Mouse (Mus musculus) embryo, embryonic 10 days (tissue): ENCODE measurements at regions not wholly inside any gene's neighbourhood (a gene's known extent, or its start where the extent isn't known, plus 50 kb on each side); places are given as distances from the start of the nearest gene placed in this dataset.
"Not testable (repeated sequence)": the region's sequence is repeated elsewhere in the genome, so short reads cannot be mapped to it uniquely, and the experiment has no call there.

Experiments used
- DNase-seq: peaks from one replicate; pipeline ENCODE4 v3.0.0-alpha.2; 2015; ENCODE audit warnings: low spot score

- no peak for DNase-seq
Measured at GRCm38 (mm10) chr3:78573299-78573698, 713.0 kb downstream of the Rapgef2 start.

- not testable (repeated sequence) for DNase-seq
Measured at GRCm38 (mm10) chr3:78564926-78565325, 721.4 kb downstream of the Rapgef2 start.
